Mouse (Mus musculus): ENCODE measurements around the gene Wdr11.

Wdr11 gene

DNA sequence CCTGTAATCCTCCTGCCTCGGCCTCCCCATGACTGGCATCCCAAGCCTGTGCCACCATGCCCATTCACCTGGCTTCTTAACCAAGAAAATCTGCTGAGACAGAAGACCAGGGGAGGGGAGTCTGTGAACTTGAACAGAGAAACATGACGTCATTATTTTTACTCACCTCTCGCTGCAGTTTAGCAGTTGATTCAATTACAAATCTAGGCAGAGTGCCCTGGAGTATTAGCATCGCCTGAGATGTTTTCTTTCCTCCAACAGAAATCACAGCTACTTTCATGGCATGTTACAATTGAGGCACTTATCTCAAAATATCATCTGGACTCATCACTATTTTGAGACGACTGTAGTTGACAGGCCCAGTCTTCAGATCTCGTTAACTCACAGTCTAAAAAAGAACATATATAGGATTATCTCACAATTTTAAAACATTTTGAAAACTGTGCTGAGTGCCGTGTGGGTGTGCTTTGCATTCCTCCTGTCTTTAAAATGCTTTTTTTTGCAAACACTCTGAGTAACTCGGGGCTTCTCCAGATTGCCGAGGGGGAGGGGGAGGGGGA, 61.3 kb downstream of the Wdr11 start:
- in situ Hi-C loops (cut with MboI, MseI): no loop called here

DNA sequence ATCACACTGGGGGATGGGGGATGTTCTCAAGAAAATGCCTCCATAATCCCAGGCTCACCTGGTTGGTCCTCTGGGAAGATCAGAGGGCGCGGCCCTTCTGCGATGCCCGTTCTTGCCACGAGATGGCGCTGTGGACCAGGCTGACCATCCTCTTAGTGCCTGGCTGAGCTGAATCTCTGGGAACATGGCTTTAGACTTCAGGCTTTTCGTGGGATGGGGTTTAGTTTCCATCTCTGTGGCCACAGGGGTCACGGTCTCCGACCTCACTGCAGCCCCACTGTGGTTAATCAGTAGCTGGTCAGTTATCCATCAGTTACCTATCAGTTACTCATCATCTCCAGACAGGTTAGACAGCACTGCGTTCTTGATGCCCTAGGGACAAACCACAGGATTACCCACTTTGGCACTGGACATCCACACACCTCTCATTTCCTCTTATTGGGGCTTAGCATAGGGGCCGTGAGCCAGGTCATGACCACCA, 62.2 kb downstream of the Wdr11 start:
- in situ Hi-C loops (cut with MboI, MseI): no loop called here

DNA sequence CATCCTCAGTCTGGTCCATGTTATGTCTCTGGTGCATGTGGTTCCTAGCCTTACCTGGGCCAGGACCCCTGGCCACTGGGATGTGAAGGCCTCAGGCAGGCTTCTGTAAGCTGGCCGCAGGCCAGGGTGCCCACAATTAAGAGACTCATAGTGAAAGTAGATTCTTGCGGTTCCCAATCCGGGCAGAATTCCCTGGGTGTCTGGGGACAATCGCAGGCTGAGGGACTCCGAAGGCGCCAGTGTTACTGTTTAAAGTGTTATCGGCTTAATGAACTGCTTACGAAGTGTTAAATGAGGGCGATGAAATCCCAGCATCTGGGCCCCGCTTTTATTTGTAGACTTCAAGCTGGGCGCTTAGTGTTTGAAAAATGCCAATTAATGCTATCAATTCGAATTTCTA, 63.3 kb downstream of the Wdr11 start:
- in situ Hi-C loops (cut with MboI, MseI): no loop called here

- in situ Hi-C loops (cut with MboI, MseI): no loop called here
Observed at GRCm38 (mm10) chr7:129655604-129656226, 64.1 kb downstream of the Wdr11 start.

DNA sequence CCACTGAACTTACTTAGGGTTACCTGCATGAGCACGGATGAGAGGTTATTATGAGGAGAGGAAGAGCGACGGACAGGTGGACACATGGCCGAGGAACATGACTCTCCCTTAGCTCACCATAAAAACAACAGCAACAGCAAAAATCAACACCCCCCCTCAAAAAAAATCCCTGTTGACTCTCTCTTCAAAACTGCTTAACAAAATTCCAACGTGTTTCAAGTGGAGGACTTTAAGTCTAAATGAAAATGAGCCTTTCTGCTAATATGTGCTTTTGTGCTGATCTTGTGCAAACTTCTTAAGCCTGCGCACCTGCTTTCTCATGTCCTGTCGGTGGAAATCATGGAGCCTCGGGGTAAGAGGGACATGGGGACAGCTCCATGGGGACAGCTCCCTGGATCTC, 66.2 kb downstream of the Wdr11 start:
- in situ Hi-C loops (cut with MboI, MseI): no loop called here

DNA sequence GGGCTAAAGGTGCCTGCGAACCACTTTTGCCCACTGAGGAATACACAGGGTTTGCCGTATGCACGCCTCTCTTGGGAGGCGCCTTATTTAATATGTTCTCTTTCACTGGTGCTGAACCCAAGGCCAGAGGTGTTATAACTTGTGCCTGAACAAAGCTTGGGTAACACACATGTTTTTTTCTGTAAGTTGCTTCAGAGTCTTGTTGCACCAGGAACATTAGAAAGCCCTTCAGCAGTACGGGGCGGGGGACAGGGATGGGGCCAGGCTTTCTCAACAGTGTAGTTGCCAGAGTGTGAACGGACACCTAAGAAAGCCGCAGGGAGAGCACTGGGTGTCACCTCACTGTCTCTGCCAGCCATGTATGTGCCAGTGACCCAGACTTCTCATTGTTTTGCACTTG, 68.1 kb downstream of the Wdr11 start:
- in situ Hi-C loops (cut with MboI, MseI): no loop called here

GRCm38 (mm10) chr7:129660546-129660945, 68.9 kb downstream of the Wdr11 start:
- in situ Hi-C loops (cut with MboI, MseI): no loop called here

- in situ Hi-C loops (cut with MboI, MseI): no loop called here
Observed at GRCm38 (mm10) chr7:129662051-129662789, 70.6 kb downstream of the Wdr11 start.

- in situ Hi-C loops (cut with MboI, MseI): no loop called here
Observed at GRCm38 (mm10) chr7:129663781-129664505, 72.3 kb downstream of the Wdr11 start.

DNA sequence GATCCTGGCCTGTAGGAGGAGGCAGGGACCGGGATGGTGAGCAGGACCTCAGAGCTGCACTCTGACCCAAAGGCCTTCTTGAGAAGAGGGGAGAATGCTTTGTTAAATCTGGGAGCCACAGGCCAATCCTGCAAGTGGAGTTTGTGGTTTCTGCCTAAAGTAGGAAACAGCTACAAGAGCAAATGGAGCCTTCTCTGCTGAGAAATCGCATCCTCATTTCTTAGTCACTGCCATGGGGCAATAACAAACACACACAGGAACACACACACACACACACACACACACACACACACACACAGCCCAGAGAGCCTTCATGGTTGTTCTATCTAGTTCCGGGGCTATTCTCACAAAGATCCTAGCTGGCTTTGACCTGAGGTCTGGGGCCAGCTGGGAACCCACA, 73.7 kb downstream of the Wdr11 start:
- in situ Hi-C loops (cut with MboI, MseI): no loop called here

- in situ Hi-C loops (cut with MboI, MseI): no loop called here
Observed at GRCm38 (mm10) chr7:129665921-129666320, 74.3 kb downstream of the Wdr11 start.

- in situ Hi-C loops (cut with MboI, MseI): no loop called here
Observed at GRCm38 (mm10) chr7:129666526-129666925, 74.9 kb downstream of the Wdr11 start.

DNA sequence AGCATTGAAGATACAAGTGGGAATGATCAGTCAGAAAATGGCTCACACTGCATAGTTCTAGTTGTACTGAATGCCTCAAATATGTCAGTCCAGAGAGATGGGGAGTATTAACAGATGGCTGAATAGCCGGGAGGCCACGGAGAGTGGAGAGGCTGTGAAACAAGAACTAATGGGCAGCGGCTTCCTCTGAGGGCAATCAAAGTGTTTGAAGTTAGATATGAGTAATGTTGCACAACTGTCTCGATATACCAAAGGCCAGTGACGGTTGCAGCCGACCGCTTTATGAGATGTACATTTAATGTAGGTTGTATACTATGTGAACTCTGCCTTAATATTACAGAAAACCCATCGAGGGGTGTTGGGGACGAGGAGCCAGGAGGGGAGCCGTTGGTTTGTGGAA, 78.6 kb downstream of the Wdr11 start:
- in situ Hi-C loops (cut with MboI, MseI): no loop called here

- in situ Hi-C loops (cut with MboI, MseI): no loop called here
Observed at GRCm38 (mm10) chr7:129671675-129672651, 80.3 kb downstream of the Wdr11 start.

DNA sequence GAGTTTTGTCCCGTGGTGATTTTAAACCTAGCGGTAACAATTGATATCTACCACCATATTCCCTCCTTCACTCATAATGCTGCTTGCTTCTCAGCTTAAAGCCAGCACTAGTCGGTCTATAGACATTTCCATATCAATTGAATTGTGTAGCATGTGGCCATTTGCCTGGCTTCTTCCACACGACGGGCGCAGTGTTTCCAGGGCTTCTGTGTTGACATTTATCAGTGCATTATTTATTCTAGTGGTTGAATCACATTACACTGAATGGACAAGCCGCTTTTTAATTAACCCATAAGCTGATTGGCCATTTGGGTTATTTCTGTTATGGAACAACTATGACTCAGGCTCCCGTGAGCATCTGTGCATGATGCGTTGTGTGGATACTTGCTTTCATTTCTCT, 82.1 kb downstream of the Wdr11 start:
- in situ Hi-C loops (cut with MboI, MseI): no loop called here

DNA sequence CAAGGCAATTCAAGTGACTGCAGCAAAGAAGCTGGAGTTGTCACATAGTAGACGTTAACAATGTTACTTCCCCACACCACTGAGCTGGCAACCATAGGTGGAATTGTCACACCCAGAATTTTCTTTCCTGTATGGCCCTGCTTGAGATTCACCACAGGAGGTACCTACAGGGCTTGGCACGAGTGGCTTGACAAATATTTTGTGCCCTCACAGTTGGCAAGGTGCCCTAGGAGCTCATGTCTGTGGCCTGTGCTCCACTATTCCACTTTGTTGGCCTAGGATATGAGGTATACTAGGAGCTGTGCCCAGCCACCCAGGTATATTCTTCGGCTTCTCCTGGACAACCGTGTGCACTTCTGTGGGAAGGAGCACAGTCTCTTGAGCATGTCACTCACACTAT, 82.9 kb downstream of the Wdr11 start:
- in situ Hi-C loops (cut with MboI, MseI): no loop called here

DNA sequence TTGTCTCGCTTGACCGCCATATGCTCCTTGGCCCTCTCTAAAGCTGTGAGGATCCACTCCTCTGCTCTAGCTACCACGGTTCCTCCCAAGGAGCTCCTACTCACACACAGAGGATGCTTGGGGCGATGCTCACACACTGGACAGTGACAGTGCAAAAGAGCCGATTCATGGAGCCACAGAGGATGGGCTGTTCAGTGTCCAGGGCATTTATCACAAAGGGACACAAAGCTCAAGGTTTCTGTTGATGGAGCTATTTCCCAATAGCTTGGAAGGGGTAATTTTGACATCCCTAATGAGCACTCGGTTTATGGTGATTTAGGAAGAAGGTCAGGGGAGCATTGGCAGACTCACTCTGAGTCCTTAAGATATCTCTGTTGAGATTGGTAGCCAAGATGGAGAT, 84.2 kb downstream of the Wdr11 start:
- in situ Hi-C loops (cut with MboI, MseI): no loop called here

- in situ Hi-C loops (cut with MboI, MseI): no loop called here
Observed at GRCm38 (mm10) chr7:129677141-129677540, 85.5 kb downstream of the Wdr11 start.

DNA sequence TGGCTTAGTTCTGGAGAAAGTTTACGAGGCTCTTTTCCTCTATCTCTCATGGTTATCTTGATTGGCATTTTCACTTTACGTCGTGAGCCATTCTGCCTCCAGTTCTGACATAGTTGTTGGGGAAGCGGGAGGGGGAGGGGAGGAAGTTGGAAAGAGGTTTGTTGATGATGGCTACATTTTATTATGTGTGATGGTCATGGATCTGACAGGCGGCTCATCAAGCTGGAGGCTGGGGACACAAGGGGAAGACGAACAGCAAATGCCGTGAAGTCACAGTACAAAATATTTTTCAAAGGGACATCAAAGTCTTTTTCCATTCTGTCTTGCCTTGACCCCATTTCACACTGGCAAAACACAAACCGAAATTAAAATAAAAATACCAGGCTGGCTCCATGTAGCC, 86.8 kb downstream of the Wdr11 start:
- in situ Hi-C loops (cut with MboI, MseI): no loop called here

GRCm38 (mm10) chr7:129678972-129679371, 87.3 kb downstream of the Wdr11 start:
- in situ Hi-C loops (cut with MboI, MseI): no loop called here

- in situ Hi-C loops (cut with MboI, MseI): no loop called here
Observed at GRCm38 (mm10) chr7:129680534-129681210, 89.0 kb downstream of the Wdr11 start.

Data from T-helper 2 cell (primary cell).